Mouse (Mus musculus) left cerebral cortex, adult 18-20 months (tissue): ENCODE measurements around the gene Nckipsd. TPM values are rescaled to one million over a fixed set of nuclear protein-coding genes. Genes with fewer than 3 reads are reported as not detected.

ENCODE experiments used
- DNase-seq, 2 experiments: peaks; one replicate each; pipeline ENCODE4 v3.0.0; 2021 to 2022; ENCODE audit warnings: low spot score in 2 of 2, mixed read lengths in 1 of 2
- long read RNA-seq, 2 experiments: library from polyadenylated mRNA; stranded (forward); transcript quantifications; one replicate each; pipeline ENCODE4 v2.0.0; 2021
- total RNA-seq, 2 experiments: library from RNA; stranded (reverse); gene quantifications; 2 replicates each; pipeline ENCODE4 v1.2.3; 2021

Gene Nckipsd
- total RNA-seq = 10 to 100 TPM; 65.4 to 68.7 TPM
- long read RNA-seq, experiment 1, transcript Nckipsd-201 (13 exons, 3,360 nt) = major isoform, 102 of 138 reads
- long read RNA-seq, experiment 1, partial matches to known transcripts = 10 of 138 reads
- long read RNA-seq, experiment 1, other reads (novel, unspliced or antisense) = 26 of 138 reads
- long read RNA-seq, experiment 2, transcript Nckipsd-201 (13 exons, 3,360 nt) = major isoform, 67 of 93 reads
- long read RNA-seq, experiment 2, partial matches to known transcripts = 10 of 93 reads
- long read RNA-seq, experiment 2, other reads (novel, unspliced or antisense) = 16 of 93 reads

GRCm38 (mm10) chr9:108808163-108808665 is at the start of gene Nckipsd:
Gene Nckipsd, plus strand, starts transcription at chr9:108808368.
- DNase-seq = peak; percentile 96

DNA sequence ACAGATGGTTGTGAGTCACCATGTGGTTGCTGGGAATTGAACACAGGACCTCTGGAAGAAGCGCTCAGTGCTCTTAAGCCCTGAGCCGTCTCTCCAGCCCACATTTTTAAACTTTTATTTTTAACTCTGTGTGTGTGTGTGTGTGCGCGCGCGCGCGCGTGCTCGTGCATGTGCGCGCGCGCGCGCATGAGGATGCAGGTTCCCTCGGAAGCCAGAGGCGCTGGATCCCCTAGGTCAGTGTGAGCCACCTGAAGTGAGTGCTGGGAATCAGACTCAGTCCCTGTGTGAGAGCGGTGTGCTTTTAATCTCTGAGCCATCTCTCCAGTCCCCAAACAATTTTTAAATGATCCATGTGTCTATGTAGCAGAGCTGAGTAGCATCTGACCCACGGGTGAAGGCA is 49.0 kb upstream of the Nckipsd start:
- no peak for DNase-seq

DNA sequence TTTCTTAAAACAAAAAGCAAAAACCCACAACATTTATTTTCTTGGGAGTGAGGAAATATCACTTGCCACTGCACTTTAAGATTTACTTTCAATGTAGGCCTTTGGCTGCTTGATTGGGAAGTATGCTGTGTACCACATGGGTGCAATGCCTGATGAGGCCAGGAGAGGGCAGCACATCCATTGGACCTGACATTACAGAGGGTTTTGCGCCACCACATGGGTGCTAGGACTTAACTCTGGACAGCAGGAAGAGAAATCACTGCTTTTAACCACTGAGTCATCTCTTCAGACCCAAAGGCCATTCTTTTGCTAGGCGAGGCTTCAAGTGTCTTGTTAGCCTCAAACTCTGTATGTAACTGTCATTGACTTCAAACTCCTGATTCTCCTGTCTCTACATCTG is 48.4 kb upstream of the Nckipsd start:
- no peak for DNase-seq

DNA sequence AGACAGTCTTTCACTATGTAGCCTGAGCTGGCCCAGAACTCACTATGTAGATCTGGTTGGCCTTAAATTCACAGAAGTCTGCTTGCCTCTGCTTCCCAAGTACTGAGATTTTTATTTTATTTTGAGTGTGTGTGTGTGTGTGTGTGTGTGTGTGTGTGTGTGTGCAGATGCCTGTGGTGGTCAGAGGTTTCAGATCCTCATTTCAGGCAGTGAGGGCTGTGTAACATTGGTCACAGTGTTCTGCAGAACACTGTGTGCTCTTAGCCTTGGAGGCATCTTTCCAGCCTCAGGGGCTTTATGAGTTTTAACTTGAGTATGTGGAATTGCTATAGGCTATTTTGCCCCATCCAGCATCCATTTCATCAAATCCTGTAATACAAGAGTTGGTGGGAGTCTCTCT is 46.6 kb upstream of the Nckipsd start:
- DNase-seq = no peak

GRCm38 (mm10) chr9:108764971-108765370 is 43.2 kb upstream of the Nckipsd start:
- no peak for DNase-seq

- DNase-seq = no peak
These were observed 31.6 kb upstream of the Nckipsd start for GRCm38 (mm10) chr9:108776614-108777013.

DNA sequence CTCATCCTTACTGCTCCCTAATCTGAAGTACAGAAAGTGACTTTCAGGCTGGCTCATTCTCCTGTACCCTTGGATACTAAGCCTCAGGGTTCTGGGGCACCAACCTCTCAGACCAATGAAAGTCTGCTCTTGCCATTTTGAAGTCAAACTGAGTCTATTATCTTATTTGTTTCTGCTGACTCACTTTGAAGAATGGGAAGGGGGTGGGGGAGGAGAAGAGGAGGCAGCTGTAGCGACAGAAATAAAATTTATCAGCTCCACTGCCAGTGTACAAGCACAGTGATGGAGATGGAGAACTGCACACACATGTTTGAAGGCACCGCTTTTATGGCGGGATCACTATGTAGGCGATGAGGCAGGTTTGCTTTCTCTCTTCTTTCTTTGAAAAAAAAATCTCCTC is 30.9 kb upstream of the Nckipsd start:
- DNase-seq = no peak

- no peak for DNase-seq
These were observed 27.2 kb upstream of the Nckipsd start for GRCm38 (mm10) chr9:108780959-108781358.

DNA sequence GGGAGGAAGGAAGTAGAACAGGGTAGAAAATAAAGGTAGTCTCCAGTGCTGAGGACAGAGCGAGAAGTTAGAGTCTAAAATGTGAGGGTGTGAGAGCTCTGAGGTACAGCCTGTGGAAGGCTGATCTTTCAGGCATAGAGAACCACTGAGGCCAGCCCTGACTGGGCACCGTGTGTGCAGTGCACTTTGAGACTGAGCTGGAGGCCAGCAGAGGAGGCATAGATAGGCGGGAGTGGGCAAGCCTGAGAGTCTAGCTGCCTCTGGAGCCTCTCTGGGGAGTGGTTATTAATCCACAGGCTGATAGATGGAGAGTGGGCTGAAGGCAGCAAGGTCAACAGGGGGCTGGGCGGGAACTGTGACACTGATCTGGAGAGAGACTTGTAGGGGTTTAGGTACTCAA is 26.3 kb upstream of the Nckipsd start:
- no peak for DNase-seq

DNA sequence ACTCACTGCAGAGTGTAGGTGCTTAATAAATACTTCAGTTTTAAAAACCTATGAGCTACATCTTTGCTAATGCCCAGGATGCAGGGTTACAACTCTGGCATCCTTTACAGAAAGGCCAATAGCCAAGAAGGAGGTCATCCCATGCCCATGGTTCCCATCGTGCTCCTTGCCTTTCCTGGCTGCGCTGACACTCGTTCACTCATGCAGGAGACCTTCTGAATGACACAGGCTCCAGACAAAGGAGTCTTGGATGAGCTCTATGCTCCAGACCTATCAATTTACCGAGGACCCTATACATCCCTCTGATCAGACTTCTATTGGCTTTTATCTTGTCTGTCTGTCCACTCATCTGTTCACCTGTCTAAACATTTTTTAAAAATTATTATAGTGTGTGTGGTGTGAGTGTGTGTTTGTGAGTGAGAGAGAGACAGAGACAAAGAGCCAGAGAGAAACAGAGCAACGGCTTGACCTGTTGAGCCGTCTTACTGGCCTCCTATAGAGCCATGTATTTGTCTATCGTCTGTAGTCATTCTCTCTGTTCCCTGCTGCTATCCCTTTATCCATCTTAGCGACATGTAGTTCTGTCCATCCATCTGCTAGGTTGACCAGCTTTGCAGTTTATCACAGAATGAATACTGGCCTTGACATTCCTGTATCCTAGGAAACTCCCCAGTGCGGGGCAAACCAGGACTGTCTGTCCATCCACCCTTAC is 25.2 kb upstream of the Nckipsd start:
- DNase-seq = no peak

DNA sequence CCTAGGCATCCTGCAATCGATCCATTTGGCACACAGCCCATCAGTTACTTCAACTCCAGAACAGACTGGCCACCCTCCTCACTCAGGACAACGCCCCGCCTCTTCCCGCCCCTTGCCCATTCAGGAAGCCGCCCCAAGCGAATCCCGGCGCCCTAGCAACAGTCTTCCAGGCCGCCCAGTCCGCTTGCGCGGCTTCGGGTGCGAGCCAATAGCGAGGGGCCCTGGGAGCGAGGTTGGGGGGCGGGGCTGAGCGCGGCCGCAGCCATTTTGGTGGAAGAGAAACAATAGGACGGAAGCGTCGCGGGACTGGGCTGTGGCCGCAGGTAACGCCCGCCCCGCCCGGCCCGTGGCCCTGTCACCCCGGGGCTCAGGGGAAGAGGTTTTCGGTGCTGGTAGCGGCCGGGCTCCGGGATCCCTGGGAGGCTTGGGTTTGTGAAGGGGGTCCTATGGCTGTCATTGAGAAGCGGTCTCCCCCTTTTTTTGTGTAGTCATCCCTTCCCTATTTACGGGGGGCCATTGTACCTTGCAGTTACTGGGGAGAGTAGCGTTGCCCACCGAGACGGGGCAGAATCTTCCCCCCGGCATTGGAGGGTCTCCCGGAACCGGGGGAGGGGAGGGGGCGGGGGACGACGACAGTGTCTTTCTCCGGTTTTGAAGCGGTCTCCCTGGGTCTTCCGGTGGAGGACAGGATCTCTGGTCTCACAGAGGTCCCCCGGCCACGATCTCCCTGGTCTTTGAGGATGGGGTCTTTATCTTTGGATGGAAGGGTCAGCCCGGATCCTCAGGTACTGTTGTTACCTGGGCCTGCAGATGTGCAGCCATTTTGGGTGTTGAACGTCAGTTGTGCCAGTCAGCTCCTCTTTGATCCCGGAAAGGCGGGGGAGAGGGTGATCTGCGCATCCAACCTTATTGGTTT is 24.4 kb upstream of the Nckipsd start, which contains the start of gene Ip6k2:
Ip6k2 (plus strand) TSS at position 249 of the 916 bp plus-strand sequence.
- DNase-seq = peak; percentile 95 to 97

DNA sequence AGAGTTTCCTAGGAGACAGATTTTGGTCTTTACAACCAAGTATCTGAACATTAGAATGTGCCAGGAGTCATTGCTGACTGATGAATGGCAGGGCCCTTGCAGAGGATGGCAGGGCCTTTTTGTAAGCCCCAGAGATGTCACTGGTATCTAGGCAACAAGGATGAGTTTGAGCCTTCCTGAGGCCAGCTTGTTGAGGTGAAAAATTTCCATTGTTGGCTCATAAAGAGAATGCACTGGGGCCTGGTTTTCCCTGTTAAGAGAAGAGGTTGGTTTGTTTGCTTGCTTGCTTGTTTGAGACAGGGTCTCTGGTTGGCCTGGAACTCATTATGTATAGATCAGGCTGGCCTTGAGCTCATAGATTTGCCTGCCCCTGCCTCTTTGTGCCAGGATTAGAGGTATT is 22.8 kb upstream of the Nckipsd start:
- DNase-seq = no peak

GRCm38 (mm10) chr9:108786494-108786893 is 21.7 kb upstream of the Nckipsd start:
- DNase-seq = no peak

DNA sequence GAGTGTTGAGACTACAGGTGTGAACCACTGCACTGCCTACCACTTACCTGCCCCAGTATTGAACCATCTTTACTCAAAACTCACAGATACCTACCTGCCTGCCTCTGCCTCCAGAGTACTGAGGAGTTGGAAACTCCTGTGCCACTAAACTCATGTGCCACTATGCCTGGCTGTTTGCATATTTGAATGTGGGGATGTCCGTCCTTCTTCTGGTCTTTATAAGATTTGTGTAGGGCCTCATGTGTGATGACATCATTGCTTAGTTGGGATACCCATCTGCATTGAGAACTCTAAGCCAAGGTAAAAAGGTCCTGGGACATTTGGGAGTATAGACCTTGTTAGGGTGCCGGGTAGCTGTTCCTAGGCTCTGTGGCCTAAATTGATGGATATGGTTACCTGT is 21.1 kb upstream of the Nckipsd start:
- no peak for DNase-seq

- no peak for DNase-seq
These were observed 19.5 kb upstream of the Nckipsd start for GRCm38 (mm10) chr9:108788713-108789112.

DNA sequence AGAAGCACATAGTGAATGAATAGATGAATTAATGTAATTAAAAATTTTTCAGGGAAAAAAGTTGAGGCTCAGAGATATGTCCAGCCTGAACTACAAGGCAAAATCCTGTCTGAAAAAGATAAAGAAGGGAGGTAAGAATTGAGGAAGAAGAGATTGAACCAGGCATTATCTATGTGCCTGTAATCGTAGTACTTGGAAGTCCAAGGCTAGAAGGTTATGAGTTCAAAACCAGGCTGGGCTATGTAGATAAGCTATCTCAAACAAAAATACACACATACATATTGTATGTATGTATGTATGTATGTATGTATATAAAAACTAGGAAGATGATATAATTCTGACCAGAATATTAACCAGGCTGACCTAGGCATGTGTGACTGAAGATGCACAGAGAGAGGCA is 15.9 kb upstream of the Nckipsd start:
- DNase-seq = no peak

GRCm38 (mm10) chr9:108792730-108793129 is 15.4 kb upstream of the Nckipsd start:
- DNase-seq = no peak

DNA sequence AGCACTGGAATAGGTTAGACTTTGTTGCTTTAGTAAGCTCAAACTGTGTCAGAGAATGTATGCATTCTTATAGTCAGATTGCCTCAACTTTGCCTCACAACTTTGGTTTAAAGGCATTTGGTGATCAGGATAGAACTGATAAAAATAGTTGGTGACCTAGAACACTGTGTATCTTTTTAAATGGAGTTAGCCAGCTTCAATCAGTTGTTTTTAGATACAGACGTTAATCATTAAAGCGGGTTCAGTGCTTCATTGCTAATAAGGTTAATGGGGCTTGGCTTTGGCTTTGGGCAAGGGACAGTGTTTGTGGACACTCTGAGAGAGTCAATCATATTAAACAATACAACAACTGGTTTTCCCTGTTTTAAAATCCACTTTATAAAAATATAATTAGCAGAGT is 12.9 kb upstream of the Nckipsd start:
- DNase-seq = no peak

- no peak for DNase-seq
These were observed 12.4 kb upstream of the Nckipsd start for GRCm38 (mm10) chr9:108795762-108796161.

- DNase-seq = peak in 1 of 2 experiments; percentile 46
These were observed 11.7 kb upstream of the Nckipsd start for GRCm38 (mm10) chr9:108796351-108796981.

DNA sequence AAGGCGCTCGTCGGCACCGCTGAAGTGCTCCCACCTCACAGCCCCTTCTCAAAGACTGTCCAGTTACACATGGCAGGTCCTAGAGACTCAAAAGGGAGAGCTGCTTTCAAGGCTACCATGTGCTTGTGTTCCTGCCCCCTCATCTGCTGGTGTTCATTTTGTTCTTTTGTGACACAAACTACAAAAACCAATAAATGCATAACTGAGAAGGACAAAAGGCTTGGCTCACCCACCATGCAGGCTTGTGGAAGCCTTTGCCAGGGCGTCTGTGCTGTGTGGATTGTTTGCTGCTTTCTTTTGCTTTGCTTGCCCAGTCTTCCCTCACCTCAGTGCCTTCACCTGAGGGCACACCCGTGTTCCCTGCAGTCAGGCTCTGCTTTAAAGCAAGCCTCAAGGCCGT is 10.7 kb upstream of the Nckipsd start:
- no peak for DNase-seq
